In genomic region chr11:98928186-98928893, GRCm38 (mm10) we compare ENCODE assay signal across 8 mouse cellular contexts. TPM values are rescaled to one million over a fixed set of nuclear protein-coding genes. Genes with fewer than 3 reads are reported as not detected.
A peak's percentile ranks its signal among the peaks of the same experiment; 100 is the strongest.
DNase-seq lines count a peak whose midpoint lies in the region; ATAC-seq and TF ChIP-seq lines count a peak whose summit lies in the region.

No protein-coding gene starts in this region.

- H3K9ac ChIP-seq in lung, embryonic 16.5 days (ENCODE audit: low read length): peak overlapping the region; percentile 82
- H3K9ac ChIP-seq in embryonic facial prominence, embryonic 13.5 days: peak overlapping the region; percentile 83
- peak overlapping the region; percentile 78 for H3K9ac ChIP-seq in kidney, embryonic 14.5 days (ENCODE audit: low read depth, low read length)
- peak overlapping the region; percentile 77 for H3K9ac ChIP-seq in midbrain, postnatal 0 days (replicated peaks; ENCODE audit: low read length, poor library complexity, severe bottlenecking)

- H3K4me3 ChIP-seq in lung, embryonic 16.5 days (ENCODE audit: low read length): peak overlapping the region; percentile 67
- H3K4me3 ChIP-seq in embryonic facial prominence, embryonic 13.5 days: peak overlapping the region; percentile 68
- peak overlapping the region; percentile 59 for H3K4me3 ChIP-seq in kidney, embryonic 14.5 days (ENCODE audit: low read length)
- H3K4me3 ChIP-seq in midbrain, postnatal 0 days (ENCODE audit: low read depth, low read length): peak overlapping the region; percentile 57

- no peaks in the 10 kb centered on the region for H3K9me3 ChIP-seq in lung, embryonic 16.5 days (ENCODE audit: control insufficient read depth, low read length)
- H3K9me3 ChIP-seq in embryonic facial prominence, embryonic 13.5 days: no peaks in the 10 kb centered on the region
- no peaks in the 10 kb centered on the region for H3K9me3 ChIP-seq in kidney, embryonic 14.5 days (ENCODE audit: control insufficient read depth, low read length)
- H3K9me3 ChIP-seq in midbrain, postnatal 0 days (ENCODE audit: low read length): no peaks in the 10 kb centered on the region

- DNase-seq in lung, adult 18-20 months: no peak
- no peak for DNase-seq in midbrain, postnatal 0 days (ENCODE audit: low spot score)
- DNase-seq in embryo, embryonic 9.5 days (ENCODE audit: extremely low spot score): no peak
- no peak for DNase-seq in frontal cortex, postnatal 25 days (ENCODE audit: low spot score in 2 of 2)

- H3K27ac ChIP-seq in lung, embryonic 16.5 days (ENCODE audit: low read length): peak overlapping the region; percentile 11
- peak overlapping the region; percentile 91 for H3K27ac ChIP-seq in embryonic facial prominence, embryonic 13.5 days
- H3K27ac ChIP-seq in kidney, embryonic 14.5 days (ENCODE audit: low read depth, low read length): peak overlapping the region; percentile 69
- H3K27ac ChIP-seq in midbrain, postnatal 0 days (ENCODE audit: low read depth, low read length): no peak overlapping the region

- H3K4me2 ChIP-seq in lung, embryonic 16.5 days (ENCODE audit: low read depth, low read length): peak overlapping the region; percentile 61
- peak overlapping the region; percentile 90 for H3K4me2 ChIP-seq in embryonic facial prominence, embryonic 13.5 days
- peak overlapping the region; percentile 54 for H3K4me2 ChIP-seq in kidney, embryonic 14.5 days (replicated peaks; ENCODE audit: low read depth, low read length)
- peak overlapping the region; percentile 87 for H3K4me2 ChIP-seq in midbrain, postnatal 0 days (ENCODE audit: low read depth, low read length, poor library complexity, severe bottlenecking)

- no peak for TF ChIP-seq CTCF in midbrain, postnatal 0 days (IDR thresholded peaks at IDR 0.05)

- 11% methylated on average over 12 of the region's 12 CpGs for WGBS in lung, embryonic 16.5 days
- 6% methylated on average over 12 of the region's 12 CpGs for WGBS in embryonic facial prominence, embryonic 13.5 days
- WGBS in kidney, embryonic 14.5 days: 11% methylated on average over 12 of the region's 12 CpGs
- WGBS in midbrain, postnatal 0 days: 8% methylated on average over 12 of the region's 12 CpGs

- H3K36me3 ChIP-seq in lung, embryonic 16.5 days (ENCODE audit: control insufficient read depth, insufficient read depth, low read length): no peaks in the 10 kb centered on the region
- H3K36me3 ChIP-seq in embryonic facial prominence, embryonic 13.5 days: no peaks in the 10 kb centered on the region
- H3K36me3 ChIP-seq in kidney, embryonic 14.5 days (ENCODE audit: control insufficient read depth, insufficient read depth, low read length): no peaks in the 10 kb centered on the region
- H3K36me3 ChIP-seq in midbrain, postnatal 0 days (ENCODE audit: insufficient read depth, low read length): no peaks in the 10 kb centered on the region

- H3K4me1 ChIP-seq in lung, embryonic 16.5 days (replicated peaks; ENCODE audit: control insufficient read depth, insufficient read depth, low read length): peaks cover 92% of the 10 kb centered on the region
- H3K4me1 ChIP-seq in embryonic facial prominence, embryonic 13.5 days: peaks cover 100% of the 10 kb centered on the region
- peaks cover 91% of the 10 kb centered on the region for H3K4me1 ChIP-seq in kidney, embryonic 14.5 days (ENCODE audit: control insufficient read depth, insufficient read depth, low read length)
- H3K4me1 ChIP-seq in midbrain, postnatal 0 days (ENCODE audit: insufficient read depth, low read length): peaks cover 33% of the 10 kb centered on the region; the same call in 1 of the 2 replicates

- no peaks in the 10 kb centered on the region for H3K27me3 ChIP-seq in lung, embryonic 16.5 days (ENCODE audit: control insufficient read depth, insufficient read depth, low read depth, low read length)
- no peaks in the 10 kb centered on the region for H3K27me3 ChIP-seq in embryonic facial prominence, embryonic 13.5 days
- H3K27me3 ChIP-seq in kidney, embryonic 14.5 days (ENCODE audit: control insufficient read depth, insufficient read depth, low read length): no peaks in the 10 kb centered on the region
- no peaks in the 10 kb centered on the region for H3K27me3 ChIP-seq in midbrain, postnatal 0 days (ENCODE audit: insufficient read depth, low read length)

- no peak for ATAC-seq in lung, embryonic 16.5 days (ENCODE audit: low read depth)
- no peak for ATAC-seq in embryonic facial prominence, embryonic 13.5 days (ENCODE audit: insufficient number of reproducible peaks, insufficient read depth, low FRiP score, low TSS enrichment, low read depth)
- no peak for ATAC-seq in kidney, embryonic 14.5 days (ENCODE audit: low FRiP score, low TSS enrichment)
- ATAC-seq in midbrain, postnatal 0 days (ENCODE audit: low FRiP score): no peak
- no peak for ATAC-seq in erythroblast, adult 5-6 weeks (replicated peaks; ENCODE audit: low FRiP score, poor library complexity, severe bottlenecking)

RNA-seq across cellular contexts. Expression of gene Rara, which starts 0.7 kb away (rescaled TPM):
- polyA plus RNA-seq in lung, embryonic 16.5 days (2015; fragmentation: Nextera tagmentation; extraction: Ambion mirVana): 35.4 and 37.2 TPM in 2 replicates
- 39.4 and 44.7 TPM in 2 replicates for polyA plus RNA-seq in embryonic facial prominence, embryonic 13.5 days (2015; fragmentation: Nextera tagmentation; extraction: Ambion mirVana)
- 27.7 and 36.7 TPM in 2 replicates for polyA plus RNA-seq in kidney, embryonic 14.5 days (2014; fragmentation: Nextera tagmentation; extraction: Ambion mirVana)
- total RNA-seq in midbrain, postnatal 0 days (2014; rRNA removed): 14.3 and 20.4 TPM in 2 replicates
- polyA plus RNA-seq in midbrain, postnatal 0 days (2015; fragmentation: Nextera tagmentation; extraction: Ambion mirVana): 8.2 and 8.7 TPM in 2 replicates
- total RNA-seq in erythroblast, adult 5-6 weeks (2015; ENCODE audit: low replicate concordance): 13.1 and 13.2 TPM in 2 replicates
- 2.8 TPM in 2 replicates for total RNA-seq in erythroblast, adult 5-6 weeks (2017; ENCODE audit: low replicate concordance)

RNA-seq across cellular contexts. Expression of gene Cdc6, which starts 20.7 kb away (rescaled TPM):
- 34.0 and 38.3 TPM in 2 replicates for polyA plus RNA-seq in lung, embryonic 16.5 days (2015; fragmentation: Nextera tagmentation; extraction: Ambion mirVana)
- 26.9 and 31.5 TPM in 2 replicates for polyA plus RNA-seq in embryonic facial prominence, embryonic 13.5 days (2015; fragmentation: Nextera tagmentation; extraction: Ambion mirVana)
- polyA plus RNA-seq in kidney, embryonic 14.5 days (2014; fragmentation: Nextera tagmentation; extraction: Ambion mirVana): 32.5 and 44.1 TPM in 2 replicates
- total RNA-seq in midbrain, postnatal 0 days (2014; rRNA removed): 0.19 and 0.44 TPM in 2 replicates
- polyA plus RNA-seq in midbrain, postnatal 0 days (2015; fragmentation: Nextera tagmentation; extraction: Ambion mirVana): 0.52 and 0.65 TPM in 2 replicates
- 20.0 and 20.1 TPM in 2 replicates for total RNA-seq in erythroblast, adult 5-6 weeks (2015; ENCODE audit: low replicate concordance)
- total RNA-seq in erythroblast, adult 5-6 weeks (2017; ENCODE audit: low replicate concordance): 46.7 and 54.2 TPM in 2 replicates

RNA-seq across cellular contexts. Expression of gene Gjd3, which starts 54.5 kb away (rescaled TPM):
- 0.31 TPM in 1 of 2 replicates, not detected in the other for polyA plus RNA-seq in lung, embryonic 16.5 days (2015; fragmentation: Nextera tagmentation; extraction: Ambion mirVana)
- polyA plus RNA-seq in embryonic facial prominence, embryonic 13.5 days (2015; fragmentation: Nextera tagmentation; extraction: Ambion mirVana): 0.34 and 0.44 TPM in 2 replicates
- polyA plus RNA-seq in kidney, embryonic 14.5 days (2014; fragmentation: Nextera tagmentation; extraction: Ambion mirVana): 0.64 TPM in 1 of 2 replicates, not detected in the other
- total RNA-seq in midbrain, postnatal 0 days (2014; rRNA removed): 3.0 and 5.1 TPM in 2 replicates
- polyA plus RNA-seq in midbrain, postnatal 0 days (2015; fragmentation: Nextera tagmentation; extraction: Ambion mirVana): 4.5 and 5.1 TPM in 2 replicates
- not detected in 2 replicates for total RNA-seq in erythroblast, adult 5-6 weeks (2015; ENCODE audit: low replicate concordance)
- not detected in 2 replicates for total RNA-seq in erythroblast, adult 5-6 weeks (2017; ENCODE audit: low replicate concordance)

Comparison
In these comparisons a context has a peak if more than half of its experiments do, and no peak if none do; other contexts are left out.
1. RNA of gene Cdc6, which starts 20.7 kb away (polyA plus RNA-seq): 32.5 to 44.1 TPM in kidney, embryonic 14.5 days, 34.0 to 38.3 TPM in lung, embryonic 16.5 days and 26.9 to 31.5 TPM in embryonic facial prominence, embryonic 13.5 days; 0.52 to 0.65 TPM in midbrain, postnatal 0 days; every median in the first group is over 10 times any median in the second.
2. Peak in every context shown above with its lines, with median percentiles within 50 percentile points of each other: H3K4me2 ChIP-seq, H3K4me3 ChIP-seq and H3K9ac ChIP-seq.